Mouse (Mus musculus): ENCODE results near the gene Rdh14. TPM values are rescaled to one million over a fixed set of nuclear protein-coding genes. Genes with fewer than 3 reads are reported as not detected.

The Rdh14 gene
- total RNA-seq (2021): 10 to 100 TPM; 30.1 to 34.2 TPM
- long read RNA-seq, experiment 1, transcript Rdh14-201 (2 exons, 1,480 nt): major isoform, 40 of 44 reads
- long read RNA-seq, experiment 1, partial matches to known transcripts: 0 of 44 reads
- long read RNA-seq, experiment 1, other reads (novel, unspliced or antisense): 4 of 44 reads
- long read RNA-seq, experiment 2, transcript Rdh14-201 (2 exons, 1,480 nt): major isoform, 44 of 49 reads
- long read RNA-seq, experiment 2, partial matches to known transcripts: 0 of 49 reads
- long read RNA-seq, experiment 2, other reads (novel, unspliced or antisense): 5 of 49 reads

DNA sequence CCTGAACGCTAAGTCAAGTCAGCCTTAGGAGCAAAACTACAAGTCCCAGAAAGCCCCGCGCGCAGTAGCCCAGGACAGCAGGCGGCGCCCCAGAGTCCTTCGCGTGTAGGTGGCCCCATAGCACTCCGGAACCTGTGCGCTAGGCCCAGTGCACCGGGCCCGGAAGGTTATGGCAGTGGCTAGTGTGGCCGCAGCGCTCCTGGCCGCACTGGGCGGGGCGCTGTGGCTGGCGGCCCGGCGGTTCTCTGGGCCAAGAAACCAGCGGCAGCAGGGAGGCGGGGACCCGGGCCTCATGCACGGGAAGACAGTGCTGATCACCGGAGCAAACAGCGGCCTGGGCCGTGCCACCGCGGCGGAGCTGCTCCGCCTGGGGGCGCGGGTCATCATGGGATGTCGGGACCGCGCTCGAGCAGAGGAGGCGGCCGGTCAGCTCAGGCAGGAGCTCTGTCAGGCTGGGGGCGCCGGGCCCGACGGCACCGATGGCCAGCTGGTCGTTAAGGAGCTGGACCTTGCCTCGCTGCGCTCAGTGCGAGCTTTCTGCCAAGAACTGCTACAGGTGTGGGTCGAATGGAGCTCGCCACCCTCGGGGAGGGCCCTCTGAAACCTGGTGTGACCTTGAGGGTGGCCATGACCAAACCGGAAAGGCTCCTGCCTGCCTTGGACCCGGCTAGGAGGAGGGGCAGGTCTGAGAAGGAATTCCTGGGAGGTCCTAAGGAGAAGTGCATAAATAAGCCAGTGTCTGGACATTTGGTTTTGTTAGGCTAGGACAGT lies at the start of gene Rdh14:
TSS of gene Rdh14 (plus strand) at position 102 of the 771 bp plus-strand sequence.
- peak; percentile 96 for DNase-seq (ENCODE audit: low spot score in 2 of 2)

DNA sequence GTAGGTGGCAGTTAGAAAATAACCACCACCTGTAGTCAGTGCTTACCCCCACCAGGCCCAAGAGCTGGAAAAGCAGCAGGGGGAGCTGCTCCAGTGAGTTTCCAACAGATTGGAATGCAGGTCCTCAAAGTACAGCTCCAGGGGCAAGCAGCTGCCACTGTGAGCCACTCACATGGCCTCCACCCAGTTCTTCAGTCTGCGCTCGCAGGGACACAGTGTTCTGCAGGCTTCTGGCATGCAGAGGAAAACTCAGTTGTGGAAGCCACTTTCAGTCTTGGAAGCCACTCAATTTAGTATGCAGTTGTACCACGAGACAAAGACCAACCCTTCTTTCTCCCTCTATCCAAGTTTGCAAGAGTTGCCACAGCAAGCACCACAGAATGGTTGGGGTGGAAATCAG lies 39.9 kb upstream of the Rdh14 start:
- no peak for DNase-seq (ENCODE audit: low spot score in 2 of 2)

DNA sequence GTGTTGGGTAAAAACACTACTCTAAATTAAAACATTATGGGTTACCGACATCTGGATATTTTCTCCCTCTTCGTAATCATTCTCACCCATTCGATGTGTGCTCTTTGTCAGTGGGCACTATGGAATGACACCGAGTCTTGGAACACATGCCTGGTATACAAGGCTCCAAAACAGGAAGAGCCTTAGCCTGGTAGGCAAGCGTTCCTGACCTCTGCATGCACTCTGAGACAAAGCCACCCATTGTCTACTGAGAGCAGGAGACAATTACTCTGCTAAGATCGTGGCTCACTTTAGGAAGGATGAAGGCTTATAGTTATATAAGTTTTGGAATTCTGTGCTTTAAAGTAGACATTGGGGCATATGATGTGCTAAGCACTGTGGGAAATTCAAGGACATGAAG lies 32.8 kb upstream of the Rdh14 start:
- DNase-seq (ENCODE audit: low spot score in 2 of 2): no peak

GRCm38 (mm10) chr12:10369673-10370072 lies 20.9 kb upstream of the Rdh14 start, which contains the start of gene Nt5c1b:
TSS of gene Nt5c1b (plus strand) at chr12:10369973.
- DNase-seq (ENCODE audit: low spot score in 2 of 2): no peak

- DNase-seq (ENCODE audit: low spot score in 2 of 2): no peak
Observed at GRCm38 (mm10) chr12:10400788-10401187, 10.2 kb downstream of the Rdh14 start.

GRCm38 (mm10) chr12:10402421-10403115 lies 12.0 kb downstream of the Rdh14 start:
- no peak for DNase-seq (ENCODE audit: low spot score in 2 of 2)

- DNase-seq (ENCODE audit: low spot score in 2 of 2): no peak
Observed at GRCm38 (mm10) chr12:10410511-10411179, 20.1 kb downstream of the Rdh14 start.

- DNase-seq (ENCODE audit: low spot score in 2 of 2): no peak
Observed at GRCm38 (mm10) chr12:10411453-10411852, 20.9 kb downstream of the Rdh14 start.

DNA sequence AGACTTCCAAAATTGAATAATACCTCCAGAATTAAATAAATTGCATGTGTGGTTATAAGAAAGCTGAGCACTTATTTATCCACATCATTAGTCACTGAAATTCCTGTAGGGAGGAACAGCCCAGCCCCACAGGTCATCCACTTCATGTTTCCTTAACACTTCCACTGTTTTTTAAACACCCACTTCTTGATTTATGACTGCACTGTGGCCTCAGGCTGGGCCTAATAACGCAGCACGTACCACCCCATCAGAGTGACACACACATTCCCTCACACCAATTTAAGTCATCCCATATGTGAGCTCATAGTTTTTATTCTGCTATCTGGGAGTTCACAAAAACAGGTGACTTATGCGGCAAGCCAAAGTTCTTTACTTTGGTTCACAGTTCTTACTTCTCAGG lies 31.8 kb downstream of the Rdh14 start:
- DNase-seq (ENCODE audit: low spot score in 2 of 2): no peak

GRCm38 (mm10) chr12:10425982-10426863 lies 35.7 kb downstream of the Rdh14 start:
- no peak for DNase-seq (ENCODE audit: low spot score in 2 of 2)

GRCm38 (mm10) chr12:10430999-10431398 lies 40.4 kb downstream of the Rdh14 start:
- DNase-seq (ENCODE audit: low spot score in 2 of 2): no peak

- DNase-seq (ENCODE audit: low spot score in 2 of 2): peak; percentile 84 to 91
Observed at GRCm38 (mm10) chr12:10438054-10439001, 47.8 kb downstream of the Rdh14 start.

DNA sequence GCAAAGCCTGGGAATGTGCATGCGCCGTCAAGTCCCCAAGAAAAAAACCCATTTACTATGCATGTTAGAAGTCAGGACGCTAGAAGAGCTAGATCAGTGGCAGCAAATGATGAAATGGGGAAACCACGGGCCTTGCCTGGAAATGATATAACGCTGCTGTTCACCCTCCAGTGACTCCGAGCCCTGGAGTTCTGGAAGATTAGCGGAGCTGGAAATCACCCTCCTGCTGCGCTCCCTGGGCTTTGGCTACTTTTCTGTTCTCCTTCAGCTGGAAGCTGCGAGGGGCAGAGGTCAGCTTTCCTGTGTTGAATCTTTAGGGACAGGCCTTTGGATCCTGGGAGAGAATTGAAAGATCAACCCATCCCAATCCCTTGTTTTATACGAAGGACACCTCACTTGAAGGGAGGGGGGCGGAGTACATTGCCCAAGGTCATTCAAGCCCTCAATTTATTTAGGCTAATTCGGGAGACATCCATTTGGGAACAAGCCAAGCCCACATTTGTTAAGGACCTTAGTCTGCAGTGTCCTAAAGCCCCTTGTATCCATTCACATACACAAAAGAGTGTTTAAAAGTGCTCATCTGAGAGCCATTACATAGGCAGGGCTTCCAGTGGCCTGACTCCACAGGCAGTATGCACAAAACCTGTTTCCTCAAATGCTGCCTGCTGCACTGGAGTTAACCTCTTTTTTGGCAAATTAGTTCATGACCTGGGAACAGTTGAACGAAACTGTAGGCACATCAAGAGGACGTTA lies 49.1 kb downstream of the Rdh14 start:
- DNase-seq (ENCODE audit: low spot score in 2 of 2): no peak

Other genes with a start within 250 kb of the Rdh14 start
- gene Nt5c1b, start 20.8 kb upstream of the Rdh14 start, total RNA-seq (2021): not detected